Mouse (Mus musculus): ENCODE measurements around the gene Myh7b. TPM values are rescaled to one million over a fixed set of nuclear protein-coding genes. Genes with fewer than 3 reads are reported as not detected.

Myh7b gene
- total RNA-seq, 4 experiments from 2014 or later, result 3.7 to 13.0 (median 7.2) TPM

- no peak for DNase-seq (ENCODE audit: low spot score in 2 of 2)
These were observed 72.1 kb downstream of the Myh7b start for GRCm38 (mm10) chr2:155683137-155683536.

DNA sequence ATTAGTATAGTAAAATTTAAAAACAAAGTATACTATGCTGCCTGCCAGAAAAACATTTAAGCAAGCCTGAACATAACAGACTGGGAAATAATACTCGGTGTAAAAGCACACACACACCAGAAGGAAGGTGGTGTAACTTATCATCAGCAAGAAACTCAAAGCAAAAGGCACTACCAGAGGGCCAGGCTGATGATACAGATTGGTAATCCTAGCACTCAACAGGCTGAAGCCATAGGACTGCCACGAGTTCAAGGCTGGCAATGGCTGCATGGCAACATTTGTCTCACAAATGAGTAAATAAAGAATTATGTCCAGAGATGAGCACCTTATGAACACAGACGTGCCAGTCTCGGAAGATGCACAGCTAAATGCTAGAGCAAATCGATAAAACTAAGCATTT lies 72.8 kb downstream of the Myh7b start:
- DNase-seq (ENCODE audit: low spot score in 2 of 2), result no peak

Small RNA genes lying within 50 kb of the gene (microRNA-seq; reads per million reads assigned to microRNA genes)
- 8.4 to 14.3 reads per million in 2 experiments for gene Mir499

Other genes starting within 250 kb of the Myh7b start
- 100 to 1,000 TPM; 118 to 124 (median 121) TPM for gene Trp53inp2, start 230.2 kb upstream of the Myh7b start, total RNA-seq (2022)
- gene Ncoa6, start 137.3 kb upstream of the Myh7b start, total RNA-seq (2022), result 10 to 100 TPM; 55.5 to 61.2 (median 57.9) TPM
- 10 to 100 TPM; 53.0 to 64.3 (median 55.1) TPM for gene Acss2, start 93.3 kb upstream of the Myh7b start, total RNA-seq (2022)
- gene Ggt7, start 93.0 kb upstream of the Myh7b start, total RNA-seq (2022), result 100 to 1,000 TPM; 104 to 117 (median 113) TPM
- 10 to 100 TPM; 14.6 to 15.7 (median 15.0) TPM for gene Gss, start 18.4 kb upstream of the Myh7b start, total RNA-seq (2022)
- 100 to 1,000 TPM; 148 to 150 (median 149) TPM for gene Trpc4ap, start 81.2 kb downstream of the Myh7b start, total RNA-seq (2022)
- 10 to 100 TPM; 21.9 to 23.9 (median 23.3) TPM for gene Edem2, start 118.3 kb downstream of the Myh7b start, total RNA-seq (2022)
- gene Gm17581, start 124.7 kb downstream of the Myh7b start, total RNA-seq (2022), result not detected
- gene Procr, start 139.9 kb downstream of the Myh7b start, total RNA-seq (2022), result 1 to 10 TPM in 3 of 4 experiments, under 1 TPM in 1; 0.76 to 2.5 (median 1.9) TPM
- gene Mmp24, start 164.1 kb downstream of the Myh7b start, total RNA-seq (2022), result 10 to 100 TPM; 29.2 to 30.8 (median 29.9) TPM
- gene BC029722, start 208.2 kb downstream of the Myh7b start, total RNA-seq (2022), result 10 to 100 TPM; 56.9 to 63.1 (median 60.3) TPM
- 10 to 100 TPM; 78.6 to 93.2 (median 86.3) TPM for gene Eif6, start 215.7 kb downstream of the Myh7b start, total RNA-seq (2022)
- gene Fam83c, start 223.6 kb downstream of the Myh7b start, total RNA-seq (2022), result not detected